Mouse (Mus musculus) adrenal gland, postnatal 14 days (tissue): Measurements from ENCODE around the gene Zfp687. TPM values are rescaled to one million over a fixed set of nuclear protein-coding genes. Genes with fewer than 3 reads are reported as not detected.
"Not testable (repeated sequence)": the region's sequence is repeated elsewhere in the genome, so short reads cannot be mapped to it uniquely, and the experiment has no call there.

Experiments
- DNase-seq: peaks from one replicate; pipeline ENCODE4 v3.0.0; 2021; ENCODE audit warnings: mixed read lengths
- long read RNA-seq, 2 experiments: library from polyadenylated mRNA; stranded (forward); transcript quantifications; one replicate each; pipeline ENCODE4 v2.0.0; 2021
- total RNA-seq: library from RNA; stranded (reverse); gene quantifications from 2 replicates; pipeline ENCODE4 v1.2.3, GENCODE M21; 2021

The Zfp687 gene
- 30.9 and 33.2 TPM in 2 replicates for total RNA-seq
- long read RNA-seq, experiment 1, partial matches to known transcripts: 6 of 8 reads
- long read RNA-seq, experiment 1, other reads (novel, unspliced or antisense): 2 of 8 reads
- long read RNA-seq, experiment 2, partial matches to known transcripts: 4 of 5 reads
- long read RNA-seq, experiment 2, other reads (novel, unspliced or antisense): 1 of 5 reads

GRCm38 (mm10) chr3:95015337-95015872 lies at the start of gene Zfp687:
TSS of gene Zfp687 (minus strand) at chr3:95015448.
- DNase-seq: peak; percentile 99

GRCm38 (mm10) chr3:95063741-95064140 lies 48.5 kb upstream of the Zfp687 start:
- DNase-seq: no peak

DNA sequence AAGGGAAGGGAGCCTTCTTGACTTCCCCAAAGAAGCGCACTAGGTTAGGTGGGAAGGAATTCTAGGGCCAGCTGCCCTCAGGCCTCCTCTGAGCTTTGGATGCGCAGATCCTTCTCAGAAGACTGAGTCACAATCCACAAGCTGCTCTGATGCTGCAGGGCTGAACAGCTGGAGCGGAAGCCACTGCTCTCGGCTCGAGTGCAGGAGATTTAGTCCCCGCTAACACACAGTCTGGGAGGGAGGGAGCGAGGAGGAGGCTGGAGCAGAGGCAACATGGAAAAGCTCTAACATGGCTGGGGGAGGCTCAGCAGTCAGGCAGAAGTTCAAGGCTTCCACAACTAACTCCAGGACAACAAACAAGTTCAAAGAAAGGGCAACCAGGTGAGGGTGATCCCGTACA lies 42.8 kb upstream of the Zfp687 start:
- no peak for DNase-seq

GRCm38 (mm10) chr3:95056275-95056674 lies 41.0 kb upstream of the Zfp687 start:
- peak; percentile 51 for DNase-seq

DNA sequence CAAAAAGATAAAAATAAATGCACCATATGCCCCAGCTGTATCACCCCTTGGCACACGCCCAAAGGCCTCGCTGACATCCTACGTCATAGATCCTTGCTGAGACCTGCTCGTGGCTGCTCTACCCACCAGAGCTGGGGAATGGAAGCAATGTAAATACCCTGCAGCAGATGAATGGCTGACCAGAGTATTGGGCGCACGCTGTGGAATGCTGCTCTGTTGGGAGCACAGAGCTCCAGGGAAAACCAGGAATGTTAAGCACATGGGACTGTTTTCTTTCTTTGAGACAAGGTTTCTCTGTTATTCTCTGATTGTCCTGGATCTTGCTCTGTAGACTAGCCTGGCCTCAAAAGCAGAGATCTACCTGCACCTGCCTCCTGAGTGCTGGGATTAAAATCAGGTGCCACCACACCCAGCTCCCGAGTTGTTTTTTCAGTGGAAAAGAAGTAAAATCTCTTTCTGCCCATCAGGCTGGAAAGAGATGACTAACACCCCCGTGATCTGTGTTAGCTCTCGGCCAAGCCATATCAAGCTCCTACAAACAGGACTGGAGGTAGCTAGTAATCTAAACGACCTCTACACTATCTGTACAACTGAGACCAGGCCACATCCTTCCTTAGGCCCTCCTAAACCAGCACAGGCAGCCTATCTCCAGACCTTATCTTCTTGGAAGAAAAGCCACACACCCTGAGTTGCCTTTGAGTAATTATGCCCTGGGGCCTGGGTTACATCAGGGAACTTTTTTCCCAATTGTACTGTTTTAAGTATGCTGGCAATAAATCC lies 39.4 kb upstream of the Zfp687 start:
- peak; percentile 42 for DNase-seq

DNA sequence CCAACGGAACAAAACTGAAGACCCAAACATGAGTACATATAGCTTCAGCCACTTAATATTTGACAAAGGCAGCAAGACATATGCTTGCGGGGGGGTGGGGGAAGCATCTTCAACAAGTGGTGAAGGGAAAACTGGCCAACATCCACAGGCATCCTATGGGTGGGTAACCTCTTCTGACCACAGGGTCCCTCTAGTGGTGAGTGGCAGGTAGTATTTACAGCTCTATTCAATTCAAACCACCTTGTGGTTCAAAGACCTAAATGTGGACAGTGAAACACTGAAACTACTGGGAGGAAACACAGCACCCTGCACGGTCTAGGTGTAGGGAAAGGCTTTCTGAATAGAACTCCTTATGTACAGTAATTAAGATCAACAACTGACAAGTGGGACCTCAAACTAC lies 38.5 kb upstream of the Zfp687 start:
- DNase-seq: peak; percentile 51

DNA sequence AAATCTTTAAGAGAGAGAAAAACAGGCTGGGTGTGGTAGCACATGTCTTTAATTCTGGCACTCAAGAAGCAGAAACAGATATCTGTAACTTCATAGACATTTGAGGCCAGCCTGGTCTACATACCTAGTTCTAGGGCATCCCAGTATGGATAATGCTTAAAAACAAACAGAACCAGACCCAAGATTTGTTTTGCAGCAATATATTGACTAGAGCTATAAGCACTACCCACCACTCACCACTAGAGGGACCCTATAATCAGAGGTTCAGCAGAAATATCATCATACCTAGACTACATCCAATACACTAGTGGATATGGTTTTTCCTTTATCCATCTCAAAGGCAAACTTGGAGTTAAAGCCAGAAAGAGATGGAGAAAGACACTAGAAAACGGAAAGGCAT lies 37.7 kb upstream of the Zfp687 start:
- peak; percentile 58 for DNase-seq

- DNase-seq: peak; percentile 60
These were observed 32.7 kb upstream of the Zfp687 start for GRCm38 (mm10) chr3:95047914-95048313.

- DNase-seq: peak; percentile 58
These were observed 31.3 kb upstream of the Zfp687 start for GRCm38 (mm10) chr3:95046462-95047057.

DNA sequence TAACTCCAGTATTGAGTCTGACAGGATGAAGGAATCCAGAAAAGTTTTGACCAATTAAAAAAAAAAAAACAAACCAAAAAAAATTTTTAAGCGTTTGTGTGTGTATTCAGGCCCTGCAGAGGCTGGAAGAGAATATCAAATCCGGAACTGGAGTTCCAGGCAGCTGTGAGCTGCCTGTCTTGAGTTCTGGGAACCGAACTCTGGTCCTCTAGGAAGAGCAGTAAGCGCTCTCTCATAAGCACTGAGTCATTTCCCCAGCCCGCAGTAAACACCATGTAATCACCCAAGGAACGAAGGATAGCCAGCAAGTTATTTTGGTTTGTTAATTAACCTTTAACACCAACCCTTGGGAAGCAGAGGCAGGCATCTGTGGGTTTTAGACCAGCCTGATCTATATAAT lies 28.0 kb upstream of the Zfp687 start:
- no peak for DNase-seq

- DNase-seq: no peak
These were observed 27.6 kb upstream of the Zfp687 start for GRCm38 (mm10) chr3:95042838-95043229.

- DNase-seq: peak; percentile 99
These were observed 27.1 kb upstream of the Zfp687 start, which contains the start of gene Psmd4 for GRCm38 (mm10) chr3:95042166-95042837. TSS of gene Psmd4 (minus strand) at chr3:95042614.

DNA sequence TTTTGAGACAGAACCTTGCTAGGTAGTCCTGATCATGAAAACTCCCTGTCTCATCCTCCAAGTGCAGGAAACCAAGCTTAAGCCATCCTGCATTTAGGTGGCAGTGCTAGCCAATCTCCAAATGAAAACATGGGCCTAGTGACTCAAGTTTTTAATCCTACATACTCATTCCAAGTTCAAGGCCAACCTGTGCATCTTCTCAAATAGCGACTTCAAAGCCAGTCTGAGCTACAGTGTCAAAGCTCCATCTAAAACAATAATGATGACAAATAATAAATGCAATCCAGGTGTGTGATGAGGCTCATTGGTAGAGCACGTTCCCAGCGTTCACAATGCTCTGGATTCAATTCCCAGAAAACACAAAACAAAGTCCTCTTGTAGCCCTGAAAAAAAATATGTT lies 26.4 kb upstream of the Zfp687 start:
- no peak for DNase-seq

DNA sequence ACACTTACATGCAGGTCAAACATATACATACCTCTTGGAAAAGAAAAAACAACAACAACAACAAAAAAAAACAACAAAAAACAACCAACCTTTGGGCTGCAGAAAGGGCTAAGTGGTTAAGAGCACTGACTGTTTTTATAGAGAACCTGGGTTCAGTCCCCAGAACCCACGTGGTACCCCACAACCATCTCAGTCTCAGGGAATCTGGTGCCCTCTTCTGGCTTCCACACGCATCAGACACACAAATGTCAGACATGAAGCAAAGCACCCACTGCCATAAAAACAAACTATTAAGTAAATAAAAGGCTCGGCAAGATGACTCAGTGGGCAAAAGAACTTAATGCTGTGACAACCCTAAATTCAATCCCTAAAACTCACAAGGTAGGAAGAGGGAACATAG lies 14.7 kb upstream of the Zfp687 start:
- no peak for DNase-seq

GRCm38 (mm10) chr3:95029291-95029827 lies 14.1 kb upstream of the Zfp687 start:
- not testable (repeated sequence) for DNase-seq

GRCm38 (mm10) chr3:95028603-95029002 lies 13.4 kb upstream of the Zfp687 start:
- no peak for DNase-seq

DNA sequence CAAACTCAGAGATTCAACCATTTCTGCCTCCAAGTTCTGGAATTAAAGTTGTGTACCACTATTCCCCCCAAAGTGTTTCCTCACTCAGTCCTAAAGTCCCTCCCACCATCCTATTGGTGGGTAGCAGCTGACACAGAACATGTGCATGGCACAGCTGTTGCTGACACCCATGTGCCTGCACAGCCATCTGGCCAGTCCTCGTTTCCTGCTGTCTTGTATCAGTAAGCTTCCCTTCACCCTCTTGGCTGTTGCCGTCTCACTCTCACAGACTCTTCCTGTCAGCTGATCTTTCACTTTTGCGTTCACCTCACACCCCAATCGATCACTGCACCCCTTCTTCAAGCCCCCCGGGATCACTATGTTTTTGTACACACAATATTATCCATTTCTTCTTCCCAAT lies 12.5 kb upstream of the Zfp687 start:
- DNase-seq: no peak

DNA sequence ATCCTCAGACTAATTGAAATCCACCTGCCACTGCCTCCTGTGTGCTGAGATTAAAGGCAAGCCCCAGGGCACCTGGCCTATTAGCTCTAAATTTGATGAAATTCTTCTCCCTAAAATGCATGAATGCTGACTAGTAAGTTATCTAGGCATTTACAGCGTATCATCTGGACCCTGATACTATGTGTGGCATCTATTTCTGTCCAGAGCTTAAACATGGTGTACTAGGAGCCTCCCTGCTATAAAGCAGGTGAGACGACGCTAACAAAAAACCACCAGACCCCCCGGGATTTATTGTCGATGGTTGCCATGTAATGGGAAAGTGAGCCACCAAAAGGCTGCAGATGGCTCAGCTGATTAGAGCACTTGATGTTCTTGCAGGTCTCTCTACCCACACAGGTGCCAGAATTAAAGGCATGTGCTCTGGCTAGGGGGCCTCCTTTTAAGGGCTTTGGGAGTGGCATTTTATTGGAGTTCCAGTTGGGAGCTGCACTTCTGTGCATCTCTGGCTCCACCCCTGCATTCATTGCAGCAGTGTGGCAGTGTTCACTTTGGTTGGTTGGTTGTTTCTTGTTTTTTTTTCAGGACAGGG lies 11.9 kb upstream of the Zfp687 start:
- DNase-seq: no peak

GRCm38 (mm10) chr3:95025202-95025601 lies 10.0 kb upstream of the Zfp687 start:
- DNase-seq: no peak

GRCm38 (mm10) chr3:95024551-95024950 lies 9.3 kb upstream of the Zfp687 start:
- DNase-seq: peak; percentile 66

DNA sequence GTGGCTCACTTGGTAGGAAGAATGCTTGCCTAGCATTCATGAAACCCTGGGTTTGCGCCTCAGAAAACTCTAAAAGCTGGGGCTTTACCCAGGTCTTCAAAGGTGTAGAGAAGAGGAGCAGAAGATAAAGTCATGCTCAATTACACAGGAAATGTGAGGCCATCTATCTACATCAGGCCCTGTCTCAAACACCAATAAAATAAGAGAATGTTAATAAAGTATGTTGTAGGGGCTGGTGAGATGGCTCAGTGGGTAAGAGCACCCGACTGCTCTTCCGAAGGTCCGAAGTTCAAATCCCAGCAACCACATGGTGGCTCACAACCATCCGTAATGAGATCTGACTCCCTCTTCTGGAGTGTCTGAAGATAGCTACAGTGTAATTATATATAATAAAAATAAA lies 5.7 kb upstream of the Zfp687 start:
- not testable (repeated sequence) for DNase-seq

GRCm38 (mm10) chr3:95018741-95019140 lies 3.5 kb upstream of the Zfp687 start:
- no peak for DNase-seq
